Mouse (Mus musculus) neural tube, embryonic 10.5 days (tissue): ENCODE measurements around the gene Helq.

ENCODE experiments used
- DNase-seq: peaks from one replicate; pipeline ENCODE4 v3.0.0-alpha.2; 2017; ENCODE audit warnings: low spot score; ENCODE audit errors: extremely low spot score

The Helq gene

DNA sequence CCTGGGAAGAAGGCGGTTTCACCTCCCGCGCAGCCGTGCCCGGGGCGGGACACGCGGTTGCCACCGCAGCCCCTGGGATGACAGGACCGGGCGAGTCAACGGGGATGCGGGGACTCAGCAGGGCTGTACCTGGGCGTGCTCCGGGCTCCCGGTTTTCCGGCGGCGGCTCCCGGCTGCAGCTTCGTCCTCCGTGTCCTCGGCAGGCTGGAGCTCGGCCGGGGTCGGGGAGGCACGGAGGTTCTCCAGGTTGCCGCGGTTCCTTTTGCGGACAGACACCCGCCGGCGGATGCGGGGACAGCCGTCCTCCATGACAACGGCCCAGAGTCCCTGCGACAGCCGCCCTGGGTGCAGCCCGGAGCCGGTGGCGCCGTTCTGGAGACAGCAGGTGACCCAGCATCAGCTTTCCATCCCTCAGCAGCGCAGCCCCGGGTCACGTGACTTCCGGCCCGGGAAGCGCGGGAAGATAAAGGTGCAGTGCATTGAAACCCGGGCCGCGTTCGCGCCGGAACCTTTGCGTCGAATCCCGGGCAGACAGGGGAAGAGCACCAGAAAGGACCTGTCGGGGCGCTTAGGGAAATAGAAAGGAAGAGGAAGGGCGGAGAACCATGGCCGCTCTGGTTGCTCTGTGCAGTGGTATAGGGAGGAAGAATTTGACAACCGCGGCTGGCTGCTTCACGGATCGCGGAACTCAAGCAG lies at the start of gene Helq, which contains the start of gene Mrps18c:
Gene Helq, minus strand, starts transcription at position 434 of the 696 bp plus-strand sequence.
Gene Mrps18c, plus strand, starts transcription at position 463 of the 696 bp plus-strand sequence.
- DNase-seq, result peak; percentile 96

DNA sequence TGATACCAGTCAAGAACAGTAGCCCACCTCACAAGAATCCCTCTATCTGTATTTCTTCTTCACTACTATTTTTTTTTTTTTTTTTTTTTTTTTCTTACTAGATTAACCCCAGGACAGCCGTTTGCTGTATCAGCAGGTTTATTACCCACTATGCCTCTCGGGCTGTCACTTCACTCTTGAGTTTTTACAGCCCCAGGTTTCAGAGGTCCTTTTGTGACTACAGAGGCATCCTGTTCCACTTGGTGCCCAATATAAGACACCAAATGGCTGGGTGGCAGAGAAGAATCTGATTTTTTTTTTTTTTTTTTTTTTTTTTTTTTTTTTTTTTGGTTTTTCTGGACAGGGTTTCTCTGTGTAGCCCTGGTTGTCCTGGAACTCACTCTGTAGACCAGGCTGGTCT lies 48.7 kb upstream of the Helq start:
- DNase-seq, result no peak

DNA sequence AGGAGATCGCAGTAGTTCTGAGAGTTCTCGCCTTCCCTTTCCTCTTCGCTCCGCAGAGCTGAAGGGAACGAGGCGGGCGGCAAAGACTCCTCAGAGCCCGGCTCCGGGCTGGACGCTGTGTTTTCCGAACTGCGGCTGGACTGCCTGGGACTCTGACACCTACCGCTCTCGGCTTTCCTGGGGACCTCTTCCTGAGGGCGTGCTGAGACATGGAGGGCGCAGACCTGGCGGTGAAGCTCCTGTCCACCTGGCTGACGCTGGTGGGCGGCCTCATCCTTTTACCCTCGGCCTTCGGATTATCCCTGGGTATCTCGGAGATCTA lies 48.2 kb upstream of the Helq start:
- DNase-seq, result no peak

DNA sequence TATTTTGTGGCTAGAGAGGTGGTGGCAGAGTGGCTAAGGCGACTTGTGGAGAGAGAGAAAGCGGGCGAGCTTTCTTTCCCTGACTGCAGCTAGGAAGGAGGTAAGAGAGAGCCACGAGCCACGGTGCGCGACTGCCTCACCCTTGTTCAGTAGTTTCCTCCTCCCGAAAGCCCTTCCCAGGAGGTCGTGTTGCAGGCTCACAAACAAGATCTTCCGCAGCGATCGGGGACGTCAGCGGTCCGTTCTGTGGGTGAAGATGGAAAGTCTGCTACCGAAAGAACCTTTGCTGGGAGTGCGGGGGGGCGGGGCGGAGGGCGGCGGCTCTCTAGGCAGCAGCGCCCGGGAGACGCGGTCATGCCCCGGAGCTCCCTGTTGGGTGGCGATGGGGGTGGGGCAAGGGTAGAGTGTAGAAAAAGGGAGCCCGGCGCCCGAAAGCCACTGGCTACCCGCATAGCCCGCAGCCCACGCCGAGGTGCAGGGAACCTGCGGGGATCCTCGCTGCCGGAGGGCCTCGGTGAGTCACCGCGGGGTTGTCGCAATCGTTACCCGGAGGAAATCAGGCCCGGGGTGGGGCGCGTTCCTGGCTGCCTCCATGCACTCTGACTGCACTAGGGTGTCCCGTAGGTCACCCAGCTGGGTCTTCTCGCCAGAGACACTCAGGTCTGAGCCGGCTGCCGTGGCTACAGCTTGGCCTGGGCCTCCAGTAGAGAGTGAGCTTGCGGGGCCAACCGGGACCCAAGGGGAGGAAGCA lies 47.6 kb upstream of the Helq start:
- peak; percentile 73 for DNase-seq

DNA sequence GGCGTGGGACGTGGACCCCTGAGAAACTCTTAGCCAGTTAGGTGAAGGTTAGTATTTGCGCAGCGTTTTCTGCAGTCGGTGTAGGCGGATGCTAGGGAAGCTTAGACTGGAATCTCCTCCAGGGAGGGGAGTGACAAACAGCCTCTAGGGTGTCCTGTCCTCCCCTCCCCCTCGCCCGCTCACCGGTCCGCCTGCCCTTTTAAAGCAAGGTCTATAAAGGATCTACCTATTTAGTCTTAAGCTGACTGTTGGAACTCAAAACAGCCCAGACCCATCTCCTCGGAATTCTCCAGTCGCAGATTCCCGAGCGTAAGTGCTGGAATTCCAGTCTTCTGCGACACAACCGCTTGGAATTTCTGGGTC lies 47.1 kb upstream of the Helq start, which contains the start of gene Gpat3:
Gene Gpat3, plus strand, starts transcription at position 229 of the 363 bp plus-strand sequence.
- no peak for DNase-seq

DNA sequence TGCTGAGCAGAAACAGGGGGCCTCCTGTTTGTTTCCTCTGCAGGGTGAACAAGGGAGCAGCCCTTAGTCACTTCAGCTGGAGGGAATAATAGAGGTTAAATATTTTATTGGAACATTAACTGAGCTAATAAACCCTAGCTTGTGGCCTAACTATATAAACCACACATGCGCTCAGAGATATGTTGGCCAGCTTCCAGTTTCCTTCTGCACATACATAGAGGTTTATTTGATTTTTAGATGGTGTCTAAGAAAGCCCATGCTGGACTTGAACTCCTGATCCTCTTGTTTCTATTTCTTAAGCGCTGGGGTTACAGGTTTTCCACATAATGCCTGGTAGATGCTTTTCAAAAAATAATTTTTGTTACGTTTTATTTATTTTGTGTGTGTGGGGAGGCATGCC lies 46.1 kb upstream of the Helq start:
- DNase-seq, result no peak

DNA sequence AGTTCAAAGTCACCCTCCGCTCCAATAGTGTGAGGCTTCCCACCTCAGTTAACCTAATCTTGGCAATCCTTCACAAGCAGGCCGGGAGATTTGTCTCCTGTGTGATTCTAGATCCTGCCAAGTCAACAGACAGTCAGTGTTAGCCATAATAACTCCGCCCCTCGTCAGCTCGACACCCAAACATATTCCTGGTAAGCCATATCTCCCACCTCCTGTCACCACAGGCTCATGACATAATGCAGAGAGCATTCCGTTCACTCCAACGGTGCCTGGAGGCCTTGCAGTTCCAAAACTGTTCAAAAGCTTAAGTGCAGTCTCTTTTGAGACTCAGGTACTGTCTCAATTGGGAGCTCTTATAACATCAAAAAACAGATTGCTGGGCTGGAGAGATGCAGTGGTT lies 39.5 kb upstream of the Helq start:
- no peak for DNase-seq

DNA sequence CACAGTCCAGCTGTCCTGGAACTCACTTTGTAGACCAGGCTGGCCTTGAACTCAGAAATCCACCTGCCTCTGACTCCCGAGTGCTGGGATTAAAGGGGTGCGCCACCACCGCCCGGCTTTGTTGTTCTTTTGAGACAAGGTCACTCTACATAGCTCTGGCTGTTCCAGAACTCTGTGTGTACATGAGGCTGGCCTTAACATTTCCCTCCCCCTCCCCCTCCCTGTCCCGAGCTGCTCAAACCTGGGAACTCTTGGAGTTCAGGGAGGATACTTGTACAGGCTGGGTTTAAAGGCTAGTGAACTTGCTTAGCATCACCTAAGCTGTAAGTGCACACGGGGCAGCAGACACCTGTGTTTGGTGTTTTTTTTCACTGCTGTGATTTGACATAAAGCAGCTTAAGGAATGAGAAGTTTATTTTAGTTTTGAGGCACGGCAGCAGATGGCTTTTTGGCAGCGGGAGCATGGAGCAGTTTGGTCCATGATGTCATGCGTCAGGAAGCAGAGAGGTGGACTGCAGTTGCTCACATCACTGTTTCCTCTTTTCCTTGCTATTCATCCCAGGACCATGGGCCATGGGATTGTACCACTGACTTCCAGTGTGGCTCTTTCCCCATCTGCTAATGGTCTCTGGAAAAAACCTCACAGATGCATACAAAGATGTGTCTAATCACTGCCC lies 37.6 kb upstream of the Helq start:
- no peak for DNase-seq

DNA sequence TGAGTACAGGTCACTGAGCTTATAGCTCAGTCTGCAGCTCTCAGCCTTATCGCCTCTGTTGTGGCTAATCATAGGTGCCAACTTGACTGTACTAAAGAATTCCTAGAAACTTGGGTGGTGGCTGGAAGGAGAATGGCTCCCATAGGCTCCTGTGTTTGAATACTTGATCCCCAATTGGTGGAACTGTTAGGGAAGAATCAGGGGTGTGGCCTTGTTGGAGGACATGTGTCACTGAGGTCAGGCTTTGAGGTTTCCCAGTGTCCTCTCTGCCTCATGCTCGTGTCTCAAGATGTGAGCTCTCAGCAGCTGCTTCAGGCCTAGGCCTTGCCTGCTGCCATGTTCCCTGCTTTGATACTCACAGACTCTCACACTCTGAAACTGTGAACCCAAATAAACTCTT lies 35.4 kb upstream of the Helq start:
- no peak for DNase-seq

DNA sequence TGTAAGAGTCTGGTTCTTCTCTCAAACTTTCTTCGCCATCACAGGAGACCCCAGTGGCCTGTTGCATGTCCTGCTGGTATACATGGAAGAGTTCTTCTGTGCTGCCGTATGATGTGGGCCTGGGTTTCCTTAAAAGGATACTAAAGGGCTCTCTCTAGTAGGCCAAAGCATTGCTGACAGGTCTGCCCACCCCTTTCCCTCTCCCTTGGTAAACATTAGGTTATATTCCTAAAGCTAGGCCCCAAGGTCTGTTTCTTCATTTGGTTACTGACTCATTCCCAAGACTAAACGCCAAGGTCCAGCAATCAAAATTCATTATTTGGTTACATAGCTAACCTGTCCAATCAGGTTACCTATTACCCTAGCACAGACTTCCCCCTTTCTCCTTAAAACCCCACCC lies 34.3 kb upstream of the Helq start:
- DNase-seq, result no peak

DNA sequence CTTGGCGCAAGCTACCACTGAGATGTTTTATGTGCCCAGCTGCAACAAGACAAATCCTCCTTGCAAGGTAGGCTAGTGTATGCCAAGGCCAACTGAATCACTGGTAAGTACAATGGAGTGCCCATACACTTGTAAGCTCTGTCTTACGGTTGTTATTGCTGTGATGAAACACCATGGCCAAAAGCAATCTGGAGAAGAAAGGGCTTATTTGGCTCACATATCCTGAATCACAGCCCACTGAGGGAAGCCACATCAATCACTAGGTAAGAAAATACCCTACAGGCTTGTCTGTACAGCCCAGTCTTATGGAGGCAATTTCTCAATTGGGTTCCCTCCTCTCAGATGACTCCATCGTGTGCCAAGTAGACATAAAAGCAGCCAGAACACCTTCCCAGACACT lies 30.3 kb upstream of the Helq start:
- no peak for DNase-seq

DNA sequence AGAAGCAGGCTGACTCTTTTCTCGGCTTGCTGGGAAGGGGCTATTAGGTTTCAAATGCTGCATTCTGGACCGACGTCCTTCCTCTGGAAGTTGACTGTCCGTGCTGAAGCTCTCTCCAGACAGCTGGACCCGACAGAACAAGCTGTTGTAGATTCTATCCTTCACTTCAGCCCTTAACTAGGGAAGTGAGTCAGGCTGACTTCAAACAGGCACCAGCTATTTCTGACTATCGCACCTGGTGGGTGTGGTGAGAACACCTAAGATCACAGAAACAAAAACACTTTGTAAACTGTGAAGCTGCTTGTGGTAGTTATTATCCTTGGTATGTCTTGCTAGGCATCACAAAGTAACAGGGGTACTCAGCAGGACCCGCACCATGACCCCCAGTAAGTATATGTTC lies 28.1 kb upstream of the Helq start:
- no peak for DNase-seq

DNA sequence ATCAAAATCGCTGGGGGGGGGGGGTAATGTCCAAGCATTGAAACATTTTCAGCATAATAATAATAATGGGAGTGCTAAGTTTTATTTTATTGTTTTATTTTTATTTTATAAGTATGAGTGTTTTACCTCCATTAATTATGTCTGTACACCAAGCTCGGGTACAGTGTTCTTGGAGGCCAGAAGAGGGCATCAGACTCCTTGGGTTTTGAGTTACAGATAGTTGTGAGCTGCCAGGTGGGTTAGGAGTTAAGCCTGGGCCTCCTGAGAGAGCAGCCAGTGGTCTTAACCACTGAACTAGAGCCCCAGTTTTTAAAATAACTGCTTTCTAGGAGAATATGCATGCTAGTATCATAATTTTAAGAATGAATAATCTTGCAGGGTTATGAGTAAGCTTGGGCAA lies 27.6 kb upstream of the Helq start:
- no peak for DNase-seq

DNA sequence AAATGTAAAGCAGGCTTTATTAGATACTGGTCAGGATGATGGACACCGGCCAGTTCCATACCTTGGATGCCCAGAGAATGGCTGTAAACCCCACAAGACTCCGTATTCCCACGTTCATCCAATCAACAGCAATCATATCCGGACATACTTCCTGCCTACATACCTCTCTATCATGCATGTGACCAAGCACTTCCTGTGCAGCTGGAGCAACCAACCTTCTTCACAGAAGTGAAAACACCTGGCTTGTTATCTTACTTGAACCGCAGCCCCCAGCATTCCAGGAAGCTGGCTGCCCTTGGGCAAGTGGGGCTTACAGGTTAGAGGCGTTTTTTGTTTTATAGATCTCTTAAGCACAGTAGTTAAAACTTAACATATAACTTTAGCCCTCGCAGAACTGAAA lies 24.4 kb upstream of the Helq start:
- no peak for DNase-seq

DNA sequence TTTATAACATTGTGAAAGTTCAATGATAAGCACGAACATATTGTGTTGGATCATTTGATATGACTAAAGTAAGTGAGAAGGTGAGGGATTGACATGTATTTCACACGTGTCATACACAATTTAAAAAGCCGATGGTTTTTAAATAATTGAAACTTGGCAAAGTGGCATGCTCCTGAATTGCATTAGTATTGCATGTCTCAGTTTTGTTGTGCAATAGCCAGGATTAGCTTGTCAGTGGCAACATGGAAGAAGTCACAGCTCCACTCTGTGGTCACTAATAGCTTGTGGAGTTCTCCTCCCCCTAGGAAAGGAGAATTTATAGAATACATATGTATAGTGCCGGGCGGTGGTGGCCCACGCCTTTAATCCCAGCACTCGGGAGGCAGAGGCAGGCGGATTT lies 23.0 kb upstream of the Helq start:
- DNase-seq, result no peak

DNA sequence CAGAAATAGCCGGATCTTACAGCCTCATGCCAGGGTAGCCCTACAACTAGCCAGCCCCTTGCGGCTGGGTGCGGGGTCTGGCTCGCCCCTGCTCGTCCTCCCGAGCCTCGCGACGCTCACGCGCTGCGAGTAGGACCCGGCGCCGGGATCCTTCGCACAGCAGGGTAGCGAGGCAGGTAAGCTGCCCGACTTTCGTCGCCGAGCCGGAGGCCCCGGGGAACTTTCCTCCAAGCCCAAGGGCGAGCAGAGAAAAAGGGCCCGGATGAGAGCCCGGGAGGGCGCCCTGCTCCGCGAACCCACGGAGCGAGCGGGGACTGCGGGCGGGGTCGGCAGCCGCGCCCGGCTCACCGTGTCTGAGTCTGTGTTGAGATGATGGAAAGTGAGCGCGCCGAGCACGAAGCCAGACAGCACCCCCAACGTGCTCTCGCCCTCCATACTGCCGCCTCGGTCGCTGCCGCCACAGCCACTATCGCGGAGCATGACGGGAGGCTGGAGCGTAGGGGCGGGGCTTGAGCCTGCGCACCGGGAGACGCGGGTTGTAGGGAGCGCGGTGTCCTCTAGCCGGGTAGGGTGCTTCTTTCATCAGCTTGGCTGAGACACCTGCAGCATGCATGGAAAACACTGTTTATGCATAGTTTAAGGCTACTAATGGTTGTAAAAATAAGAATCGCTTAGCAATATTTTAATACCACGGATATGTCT lies 22.2 kb upstream of the Helq start, which contains the start of gene Abraxas1:
Gene Abraxas1, minus strand, starts transcription at position 483 of the 702 bp plus-strand sequence.
- DNase-seq, result peak; percentile 84

DNA sequence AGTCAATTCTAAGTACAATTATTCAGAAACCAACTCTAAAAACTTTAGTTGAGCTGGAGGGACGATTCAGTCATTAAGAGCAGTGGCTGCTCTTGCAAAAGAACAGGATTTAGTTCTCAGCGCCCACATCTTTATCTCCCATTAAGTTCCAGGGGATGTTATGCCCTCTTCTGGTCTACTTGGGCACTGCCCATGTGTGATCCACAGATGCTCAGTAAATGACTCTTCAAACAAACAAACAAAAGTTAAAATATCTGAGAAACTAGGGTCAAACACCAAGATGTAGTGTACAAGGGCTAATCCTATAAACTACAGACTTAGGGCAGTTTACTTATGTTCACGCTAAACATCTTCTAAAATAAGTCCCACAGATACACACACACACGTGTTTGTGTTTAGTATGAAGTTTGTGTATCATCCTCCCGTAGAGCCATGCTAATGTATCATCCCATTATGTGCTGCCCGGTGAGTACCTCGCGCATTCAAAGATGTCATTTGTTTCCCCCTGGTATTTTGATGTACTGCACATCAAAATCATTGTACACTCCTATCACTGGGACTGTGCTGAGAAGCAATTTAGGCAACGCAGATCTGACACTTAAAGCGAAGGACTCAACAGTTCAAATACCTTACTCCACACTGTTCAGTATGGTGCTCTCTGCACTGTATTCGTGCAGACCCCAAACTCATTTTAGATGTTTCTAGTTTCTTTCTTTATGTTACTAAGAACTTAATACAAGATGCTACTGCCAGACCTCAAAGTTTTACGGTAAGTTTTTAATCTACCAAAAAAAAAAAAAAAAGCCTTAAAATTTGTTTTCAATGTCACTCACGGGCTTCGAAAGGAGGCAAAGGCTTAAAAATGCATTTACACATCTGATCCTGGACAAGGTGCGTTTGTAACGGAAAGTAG lies 21.4 kb upstream of the Helq start:
- peak; percentile 16 for DNase-seq

DNA sequence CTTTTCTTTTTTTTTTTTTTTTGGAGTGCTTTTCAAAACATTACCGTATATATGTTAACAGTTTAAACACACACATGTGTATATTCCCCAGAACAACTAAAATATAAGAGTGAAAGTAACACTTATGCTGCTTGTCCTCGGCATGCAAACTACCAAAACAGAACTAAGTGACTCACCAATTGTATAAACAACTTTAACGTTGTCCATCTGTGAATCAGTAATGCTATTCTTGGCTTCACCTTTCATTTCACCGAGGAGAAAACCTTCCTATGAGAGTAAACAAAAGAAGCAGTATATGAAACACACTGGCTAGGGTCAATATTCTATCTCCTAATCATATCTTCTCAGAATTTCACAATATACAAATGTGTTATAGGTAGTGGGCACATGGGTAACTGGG lies 19.9 kb upstream of the Helq start:
- no peak for DNase-seq

DNA sequence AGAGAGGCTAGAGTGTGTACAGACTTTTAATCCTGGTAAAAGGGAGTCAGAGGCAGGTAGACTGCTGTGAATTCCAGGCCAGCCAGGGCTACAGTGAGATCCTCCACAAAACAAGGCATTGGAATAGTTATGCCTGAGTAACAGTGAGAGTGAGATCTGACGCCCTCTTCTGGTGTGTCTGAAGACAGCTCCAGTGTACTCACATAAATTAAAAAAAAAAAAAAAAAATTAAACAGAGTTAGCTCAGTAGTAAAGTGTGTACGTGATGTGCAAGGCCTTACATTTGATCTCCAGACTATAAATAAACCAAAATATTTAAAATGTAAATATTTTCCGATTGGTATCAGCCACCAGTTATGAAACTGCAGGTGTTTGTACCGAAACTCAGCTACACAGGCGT lies 4.3 kb downstream of the Helq start:
- DNase-seq, result no peak

DNA sequence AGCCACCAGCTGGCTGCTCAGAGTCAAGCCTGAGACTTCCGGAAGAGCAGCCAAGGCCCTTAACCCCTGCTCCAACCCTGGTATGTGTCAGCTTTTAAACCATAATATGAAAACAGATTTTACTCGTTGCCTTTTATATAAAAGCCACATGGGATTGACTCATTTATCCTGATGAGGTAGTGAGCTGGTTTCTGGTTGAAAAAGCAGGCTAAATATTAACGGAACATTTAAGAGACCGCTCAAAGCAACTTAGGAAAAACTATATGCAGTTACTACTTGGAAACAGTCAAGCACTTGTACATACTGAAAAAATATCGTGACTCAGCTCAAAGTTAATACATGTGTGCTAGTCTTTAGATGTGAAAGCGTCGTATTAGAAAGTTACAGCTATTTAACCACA lies 6.1 kb downstream of the Helq start:
- DNase-seq, result no peak

DNA sequence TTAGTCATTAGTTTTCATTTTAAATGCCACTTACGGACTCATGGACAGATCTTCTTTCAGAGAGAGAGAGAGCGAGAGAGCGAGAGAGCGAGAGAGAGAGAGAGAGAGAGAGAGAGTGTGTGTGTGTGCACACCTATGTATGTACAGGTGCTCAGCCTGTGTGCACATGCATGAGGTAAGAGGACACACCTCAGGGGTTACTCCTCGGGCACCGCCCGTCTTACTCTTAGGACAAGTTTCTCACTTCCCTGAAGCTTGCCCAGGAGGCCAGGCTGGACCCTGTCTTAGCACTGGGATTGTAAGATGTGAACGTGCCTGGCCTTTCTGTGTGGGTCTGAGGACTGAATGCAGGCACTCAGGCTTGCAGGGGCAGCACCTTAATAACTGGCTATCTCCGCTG lies 10.9 kb downstream of the Helq start:
- no peak for DNase-seq
